In the genomic region with DNA sequence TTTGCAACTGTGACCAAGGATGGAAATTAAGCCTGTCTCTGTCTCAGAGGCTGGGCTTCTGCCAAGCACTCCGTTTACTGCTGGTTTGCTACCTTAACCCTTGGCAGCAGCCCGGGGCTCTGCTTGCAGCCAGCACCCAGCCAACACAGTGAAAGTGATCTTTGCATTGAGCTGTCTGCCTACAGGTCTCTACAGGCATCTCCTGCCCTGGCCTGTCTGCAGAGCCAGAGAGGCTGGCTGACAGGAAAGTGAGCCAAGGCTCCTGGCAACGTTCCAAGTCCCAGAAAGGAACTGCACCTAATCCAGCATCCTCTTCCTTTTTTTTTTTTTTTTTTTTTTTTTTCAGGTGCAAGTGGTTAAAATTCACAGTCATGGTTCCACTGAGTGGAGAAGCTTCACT, we compare ENCODE assay signal across 8 mouse cellular contexts.
DNase-seq lines count a peak whose midpoint lies in the region; ATAC-seq and TF ChIP-seq lines count a peak whose summit lies in the region.

No protein-coding gene starts in this region.

- no peaks in the 10 kb centered on the region for H3K27me3 ChIP-seq in liver, postnatal 0 days (ENCODE audit: insufficient read depth, low read length)

- 0 out of 2 replicates have a peak overlapping the region, but pooled peaks have one; percentile 56 for H3K4me2 ChIP-seq in liver, postnatal 0 days (ENCODE audit: low read depth, low read length)

- H3K4me1 ChIP-seq in liver, postnatal 0 days (ENCODE audit: insufficient read depth): peaks cover 13% of the 10 kb centered on the region

- ATAC-seq in liver, postnatal 0 days: peak; percentile 21; the same call in 1 of the 2 replicates

- no peak for TF ChIP-seq CTCF in liver, postnatal 0 days (IDR thresholded peaks at IDR 0.05; ENCODE audit: low read depth)

- peak overlapping the region; percentile 1; the same call in 1 of the 2 replicates for H3K9ac ChIP-seq in liver, postnatal 0 days (replicated peaks)

- no peaks in the 10 kb centered on the region for H3K9me3 ChIP-seq in liver, postnatal 0 days (ENCODE audit: low read length)

- H3K36me3 ChIP-seq in liver, postnatal 0 days (replicated peaks; ENCODE audit: insufficient read depth, low read length): no peaks in the 10 kb centered on the region

- peak overlapping the region; percentile 41 for H3K27ac ChIP-seq in liver, postnatal 0 days (ENCODE audit: low read depth)

- no peak overlapping the region for H3K4me3 ChIP-seq in liver, postnatal 0 days (ENCODE audit: low read depth, low read length)

- 31% methylated on average over 3 of the region's 3 CpGs for WGBS in liver, postnatal 0 days (ENCODE audit: insufficient replicate concordance)

- no peak for TF ChIP-seq EP300 in liver, postnatal 0 days (IDR thresholded peaks at IDR 0.05; ENCODE audit: low read depth)

- DNase-seq in right cerebral cortex, adult 18-20 months: peak; percentile 44
- DNase-seq in right cerebral cortex, postnatal 36 days (ENCODE audit: low spot score in 2 of 2): no peak
- DNase-seq in cerebellum, postnatal 36 days: peak; percentile 76 to 83
- peak; percentile 93 for DNase-seq in heart, adult 11 months
- peak; percentile 37 to 58 for DNase-seq in kidney, adult 8-10 months
- DNase-seq in liver, postnatal 0 days: peak; percentile 58
- peak; percentile 49 for DNase-seq in right cerebral cortex, postnatal 4 days
- DNase-seq in yolk sac, embryonic 10.5 days (ENCODE audit: low spot score): peak; percentile 19

Comparison
In these comparisons a context has a peak if more than half of its experiments do, and no peak if none do; other contexts are left out.
1. DNase-seq: peak in right cerebral cortex, adult 18-20 months (single experiment), cerebellum, postnatal 36 days (2 of 2), heart, adult 11 months (single experiment), kidney, adult 8-10 months (2 of 2), liver, postnatal 0 days (single experiment), right cerebral cortex, postnatal 4 days (single experiment) and yolk sac, embryonic 10.5 days (single experiment); none in right cerebral cortex, postnatal 36 days (0 of 2).